Mouse (Mus musculus): ENCODE results near the gene Ift57. TPM values are rescaled to one million over a fixed set of nuclear protein-coding genes. Genes with fewer than 3 reads are reported as not detected.

Gene Ift57
- total and polyA plus RNA-seq, 3 experiments, result 2.9 to 13.7 (median 13.4) TPM

DNA sequence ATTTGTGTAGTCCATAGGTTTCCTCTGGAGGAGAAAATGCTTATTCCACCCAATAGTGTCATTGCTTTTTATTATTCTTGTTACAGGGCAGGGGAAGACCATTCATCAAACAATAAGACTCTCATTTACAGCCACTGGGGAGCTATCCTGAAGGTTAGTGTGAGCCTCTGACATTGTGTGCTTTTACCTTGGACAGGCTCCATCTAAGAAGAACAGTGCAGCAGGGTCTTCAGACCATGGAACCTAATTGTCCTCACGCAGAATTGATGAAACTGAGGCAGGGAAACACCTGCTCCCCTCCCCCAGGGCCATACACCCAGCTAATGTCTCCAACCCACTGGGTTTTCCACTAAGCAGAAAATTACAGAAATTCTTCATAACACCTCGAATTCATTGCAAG, 104.0 kb downstream of the Ift57 start:
- WGBS, result 90% methylated on average over 2 of the region's 2 CpGs
- Histone ChIP-seq H3K36me3 (ENCODE audit: control insufficient read depth, insufficient read depth, low read length) (0 out of 2 replicates have a peak, but pooled peaks cover 2% of the 10 kb centered on the region), H3K79me2 (replicated peaks; ENCODE audit: control insufficient read depth, insufficient read depth, low read length) (no peaks in the 10 kb centered on the region), H3K4me1 (ENCODE audit: control insufficient read depth, insufficient read depth, low read length) (peaks cover 7% of the 10 kb centered on the region), H3K4me3 (no peak overlapping the region), H3K27ac (no peak overlapping the region), H3K27me3 (ENCODE audit: control insufficient read depth, insufficient read depth, low read length) (no peaks in the 10 kb centered on the region), H3K9ac (ENCODE audit: low read depth, low read length) (no peak overlapping the region)
- DNase-seq, result no peak
- intact Hi-C loops (cut with DNase I), result loop anchor here (5.0 kb wide), 3 partner anchors 54 to 106 kb away; partner anchors contain the start of gene Ift57
- no peak for TF ChIP-seq CTCF (IDR thresholded peaks at IDR 0.05)
- no peak for TF ChIP-seq EP300 (IDR thresholded peaks at IDR 0.05; ENCODE audit: insufficient read depth, low read depth, low read length)
- no peak for TF ChIP-seq POLR2A (IDR thresholded peaks at IDR 0.05; ENCODE audit: insufficient read depth, low read depth, low read length)

DNA sequence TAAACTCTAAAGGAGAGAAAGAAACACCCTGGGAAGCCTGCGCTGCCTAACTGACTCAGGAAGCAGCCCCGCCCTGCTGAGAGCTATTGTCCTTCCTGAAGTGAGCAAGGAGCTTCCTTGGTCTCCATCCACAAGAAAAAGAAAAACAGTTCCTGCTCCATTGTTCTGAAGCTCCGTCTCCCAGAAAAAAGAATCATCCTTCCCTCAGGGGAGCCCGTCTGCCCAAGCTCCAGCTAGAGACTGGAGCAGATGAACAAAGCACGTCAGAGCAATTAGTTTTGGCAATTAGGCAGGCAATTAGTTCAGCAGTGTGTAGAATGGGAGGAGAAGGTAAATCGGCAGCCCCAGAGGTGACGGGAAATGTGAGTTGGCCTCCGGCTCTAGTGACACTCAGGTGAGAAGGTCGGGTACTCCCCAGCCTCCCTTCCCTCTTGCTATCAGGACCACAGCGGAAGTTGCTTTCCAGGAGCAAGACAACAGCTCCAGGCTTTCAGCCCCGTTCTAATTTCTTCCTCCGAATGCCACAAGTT, 105.0 kb downstream of the Ift57 start:
- H3K9ac ChIP-seq (ENCODE audit: low read depth, low read length), result no peak overlapping the region
- no peak for TF ChIP-seq EP300 (IDR thresholded peaks at IDR 0.05; ENCODE audit: insufficient read depth, low read depth, low read length)
- TF ChIP-seq CTCF (IDR thresholded peaks at IDR 0.05), result no peak
- no peak for TF ChIP-seq POLR2A (IDR thresholded peaks at IDR 0.05; ENCODE audit: insufficient read depth, low read depth, low read length)
- peak; percentile 32 to 45 for DNase-seq
- H3K27me3 ChIP-seq (ENCODE audit: control insufficient read depth, insufficient read depth, low read length), result no peaks in the 10 kb centered on the region
- peaks cover 4% of the 10 kb centered on the region for H3K4me1 ChIP-seq (ENCODE audit: control insufficient read depth, insufficient read depth, low read length)
- intact Hi-C loops (cut with DNase I), result loop anchor here (5.0 kb wide), 3 partner anchors 53 to 107 kb away; partner anchors contain the start of gene Ift57
- 13% methylated on average over 12 of the region's 12 CpGs for WGBS
- 0 out of 2 replicates have a peak, but pooled peaks cover 2% of the 10 kb centered on the region for H3K36me3 ChIP-seq (ENCODE audit: control insufficient read depth, insufficient read depth, low read length)
- H3K27ac ChIP-seq, result peak overlapping the region; percentile 52
- H3K4me3 ChIP-seq, result peak overlapping the region; percentile 29; the same call in 1 of the 2 replicates
- H3K79me2 ChIP-seq (replicated peaks; ENCODE audit: control insufficient read depth, insufficient read depth, low read length), result no peaks in the 10 kb centered on the region

DNA sequence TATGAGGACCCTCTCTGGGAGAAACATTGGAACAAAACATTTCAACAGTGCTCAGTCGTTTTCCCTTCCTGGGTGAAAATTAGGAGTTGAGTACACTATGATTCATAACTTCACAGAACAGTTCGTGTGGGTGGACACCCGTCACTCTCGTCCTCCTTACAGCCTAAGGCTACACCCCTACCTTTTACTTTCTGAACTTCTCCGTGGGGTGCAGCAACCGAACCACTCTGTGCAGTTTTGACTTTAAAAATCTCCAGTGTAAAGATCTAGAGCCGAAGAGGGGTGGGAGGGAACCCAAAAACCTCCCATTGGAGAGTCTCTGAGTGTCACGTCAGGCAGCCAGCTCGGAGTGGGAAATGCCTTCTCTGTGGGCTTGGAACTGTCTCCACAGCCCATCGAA, 107.9 kb downstream of the Ift57 start:
- H3K9ac ChIP-seq (ENCODE audit: low read depth, low read length), result no peak overlapping the region

DNA sequence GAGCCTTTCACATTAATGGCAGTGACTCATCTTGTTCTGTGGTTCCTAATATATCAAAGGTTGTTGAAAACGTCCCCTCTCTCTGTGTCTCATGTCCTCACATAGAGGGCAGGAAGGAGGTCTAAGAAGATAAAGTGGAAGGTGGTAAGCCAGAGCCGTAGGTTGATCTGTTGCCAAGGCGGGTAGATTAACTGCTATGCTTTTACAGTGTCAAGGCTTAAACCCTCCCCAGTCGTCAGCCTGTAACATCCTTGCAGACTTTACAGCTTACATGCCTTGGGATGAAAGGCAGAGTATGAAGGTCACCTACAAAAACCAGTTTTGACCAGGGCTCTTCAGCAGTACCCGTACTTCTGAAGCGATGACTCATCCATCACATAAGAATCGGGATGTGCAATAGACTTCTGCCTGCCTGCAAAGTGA, 108.4 kb downstream of the Ift57 start:
- Histone ChIP-seq H3K36me3 (ENCODE audit: control insufficient read depth, insufficient read depth, low read length) (no peaks in the 10 kb centered on the region), H3K9ac (ENCODE audit: low read depth, low read length) (no peak overlapping the region), H3K27ac (no peak overlapping the region), H3K79me2 (replicated peaks; ENCODE audit: control insufficient read depth, insufficient read depth, low read length) (no peaks in the 10 kb centered on the region), H3K4me3 (no peak overlapping the region), H3K4me1 (ENCODE audit: control insufficient read depth, insufficient read depth, low read length) (no peaks in the 10 kb centered on the region; the same call in 1 of the 2 replicates), H3K27me3 (ENCODE audit: control insufficient read depth, insufficient read depth, low read length) (no peaks in the 10 kb centered on the region)
- no peak for DNase-seq
- WGBS, result 61% methylated on average over 7 of the region's 7 CpGs
- intact Hi-C loops (cut with DNase I), result no loop called here
- TF ChIP-seq CTCF (IDR thresholded peaks at IDR 0.05) (no peak), POLR2A (IDR thresholded peaks at IDR 0.05; ENCODE audit: insufficient read depth, low read depth, low read length) (no peak), EP300 (IDR thresholded peaks at IDR 0.05; ENCODE audit: insufficient read depth, low read depth, low read length) (no peak)

More for the DNA sequence above, 107.9 kb downstream of the Ift57 start:
- no peak overlapping the region for H3K4me3 ChIP-seq
- no peak overlapping the region for H3K27ac ChIP-seq
- H3K4me1 ChIP-seq (ENCODE audit: control insufficient read depth, insufficient read depth, low read length), result no peaks in the 10 kb centered on the region; the same call in 1 of the 2 replicates
- no peaks in the 10 kb centered on the region for H3K79me2 ChIP-seq (replicated peaks; ENCODE audit: control insufficient read depth, insufficient read depth, low read length)
- intact Hi-C loops (cut with DNase I), result no loop called here
- DNase-seq, result no peak
- no peaks in the 10 kb centered on the region for H3K27me3 ChIP-seq (ENCODE audit: control insufficient read depth, insufficient read depth, low read length)
- WGBS, result 89% methylated on average over 10 of the region's 10 CpGs
- H3K36me3 ChIP-seq (ENCODE audit: control insufficient read depth, insufficient read depth, low read length), result no peaks in the 10 kb centered on the region
- TF ChIP-seq EP300 (IDR thresholded peaks at IDR 0.05; ENCODE audit: insufficient read depth, low read depth, low read length) (no peak), POLR2A (IDR thresholded peaks at IDR 0.05; ENCODE audit: insufficient read depth, low read depth, low read length) (no peak), CTCF (IDR thresholded peaks at IDR 0.05) (no peak)

DNA sequence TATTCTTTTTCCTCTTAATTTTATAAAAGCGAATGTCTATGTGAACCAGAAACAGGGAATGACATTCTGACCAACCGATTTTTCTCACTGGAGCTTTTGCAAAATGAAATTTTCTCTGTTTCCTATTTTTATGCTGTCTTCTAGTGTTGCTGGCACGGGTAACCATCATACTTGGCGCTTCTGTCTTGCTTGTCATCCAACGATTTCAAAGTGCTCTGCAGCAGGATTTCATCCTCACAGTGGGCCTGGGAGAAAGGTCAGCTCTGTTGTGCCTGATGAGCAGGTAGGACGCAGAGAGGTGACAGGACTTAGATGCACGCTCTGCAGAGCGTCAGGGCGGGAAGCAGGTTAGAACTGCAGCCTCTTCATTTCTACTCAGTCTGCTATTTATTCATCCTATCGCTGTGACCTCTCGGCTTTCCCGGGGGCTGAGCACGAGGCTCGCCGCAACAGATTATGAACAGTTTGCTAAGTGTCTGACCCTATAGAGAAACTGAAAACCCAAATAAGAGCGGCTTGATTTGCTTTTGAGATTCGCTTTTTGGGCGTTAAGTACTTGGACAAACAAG, 108.9 kb downstream of the Ift57 start:
- H3K27ac ChIP-seq, result no peak overlapping the region
- no peaks in the 10 kb centered on the region; the same call in 1 of the 2 replicates for H3K4me1 ChIP-seq (ENCODE audit: control insufficient read depth, insufficient read depth, low read length)
- DNase-seq, result no peak
- no peak overlapping the region for H3K4me3 ChIP-seq
- H3K9ac ChIP-seq (ENCODE audit: low read depth, low read length), result no peak overlapping the region
- no peaks in the 10 kb centered on the region for H3K27me3 ChIP-seq (ENCODE audit: control insufficient read depth, insufficient read depth, low read length)
- intact Hi-C loops (cut with DNase I), result no loop called here
- no peaks in the 10 kb centered on the region for H3K36me3 ChIP-seq (ENCODE audit: control insufficient read depth, insufficient read depth, low read length)
- TF ChIP-seq EP300 (IDR thresholded peaks at IDR 0.05; ENCODE audit: insufficient read depth, low read depth, low read length), result no peak
- no peaks in the 10 kb centered on the region for H3K79me2 ChIP-seq (replicated peaks; ENCODE audit: control insufficient read depth, insufficient read depth, low read length)
- WGBS, result 79% methylated on average over 18 of the region's 18 CpGs

DNA sequence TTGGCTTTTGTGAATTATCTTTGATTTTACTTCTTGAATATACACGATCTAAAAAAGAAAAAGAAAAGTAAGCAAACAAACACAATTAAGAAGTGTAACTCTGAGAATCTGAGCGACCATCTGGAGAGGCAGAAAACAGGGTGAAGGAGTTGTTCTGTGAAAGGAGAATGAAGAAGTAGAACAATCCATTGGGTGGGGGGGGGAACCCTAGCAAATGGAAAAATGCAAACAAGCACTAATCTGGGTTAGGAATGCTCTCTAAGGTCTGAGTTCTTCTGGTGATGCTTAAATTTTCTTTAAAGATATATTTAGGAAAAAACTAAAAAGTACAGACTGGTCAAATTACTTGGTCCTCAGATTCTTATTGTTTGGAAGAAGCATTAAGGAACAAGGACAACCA, 112.9 kb downstream of the Ift57 start:
- no peaks in the 10 kb centered on the region; the same call in 1 of the 2 replicates for H3K4me1 ChIP-seq (ENCODE audit: control insufficient read depth, insufficient read depth, low read length)
- H3K27ac ChIP-seq, result no peak overlapping the region
- no peaks in the 10 kb centered on the region for H3K36me3 ChIP-seq (ENCODE audit: control insufficient read depth, insufficient read depth, low read length)
- no peaks in the 10 kb centered on the region for H3K27me3 ChIP-seq (ENCODE audit: control insufficient read depth, insufficient read depth, low read length)
- no peak overlapping the region for H3K4me3 ChIP-seq
- no peaks in the 10 kb centered on the region for H3K79me2 ChIP-seq (replicated peaks; ENCODE audit: control insufficient read depth, insufficient read depth, low read length)
- 78% methylated on average over 2 of the region's 2 CpGs for WGBS
- DNase-seq, result no peak
- no peak overlapping the region for H3K9ac ChIP-seq (ENCODE audit: low read depth, low read length)
- TF ChIP-seq EP300 (IDR thresholded peaks at IDR 0.05; ENCODE audit: insufficient read depth, low read depth, low read length) (no peak), POLR2A (IDR thresholded peaks at IDR 0.05; ENCODE audit: insufficient read depth, low read depth, low read length) (no peak), CTCF (IDR thresholded peaks at IDR 0.05) (no peak)
- intact Hi-C loops (cut with DNase I), result no loop called here

Measured in heart, adult 2 months (tissue).